Mouse (Mus musculus) left cerebral cortex, postnatal 36 days (tissue): Measurements from ENCODE around the gene Itpk1. TPM values are rescaled to one million over a fixed set of nuclear protein-coding genes. Genes with fewer than 3 reads are reported as not detected.

Source experiments
- DNase-seq, 2 experiments: peaks; one replicate each; pipeline ENCODE4 v3.0.0; 2021 to 2022; ENCODE audit warnings: low spot score in 2 of 2, mixed read lengths in 1 of 2
- intact Hi-C: fragments of 180-260 bp; cut with DNase I; formaldehyde crosslinking; loops from one replicate; pipeline ENCODE4 v1.15.1; 2025
- total RNA-seq, 2 experiments: library from RNA; stranded (reverse); gene quantifications; 2 replicates each; pipeline ENCODE4 v1.2.3; 2021

Gene Itpk1
- total RNA-seq, 2 experiments from 2014 or later, result 57.6 to 66.4 TPM

DNA sequence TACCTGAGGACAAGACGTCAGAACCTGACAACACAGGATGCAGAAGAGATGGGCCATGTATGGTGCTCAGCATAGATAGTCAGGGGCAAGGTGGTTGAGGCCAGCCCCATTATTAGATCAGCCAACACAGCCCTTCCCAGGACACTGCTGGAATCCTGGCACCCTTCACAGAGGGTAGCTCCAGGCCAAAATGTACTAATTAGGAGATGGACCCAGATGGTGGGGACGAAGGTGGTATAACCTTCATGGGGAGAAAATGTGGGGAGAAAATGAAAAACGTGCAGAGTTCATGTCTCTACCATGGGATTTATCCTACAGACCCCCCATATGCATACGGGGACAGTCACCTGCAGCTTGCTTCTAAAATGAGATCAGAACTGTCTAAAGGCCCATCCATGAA, 91.3 kb downstream of the Itpk1 start:
- intact Hi-C loops, result no loop called here
- no peak for DNase-seq

DNA sequence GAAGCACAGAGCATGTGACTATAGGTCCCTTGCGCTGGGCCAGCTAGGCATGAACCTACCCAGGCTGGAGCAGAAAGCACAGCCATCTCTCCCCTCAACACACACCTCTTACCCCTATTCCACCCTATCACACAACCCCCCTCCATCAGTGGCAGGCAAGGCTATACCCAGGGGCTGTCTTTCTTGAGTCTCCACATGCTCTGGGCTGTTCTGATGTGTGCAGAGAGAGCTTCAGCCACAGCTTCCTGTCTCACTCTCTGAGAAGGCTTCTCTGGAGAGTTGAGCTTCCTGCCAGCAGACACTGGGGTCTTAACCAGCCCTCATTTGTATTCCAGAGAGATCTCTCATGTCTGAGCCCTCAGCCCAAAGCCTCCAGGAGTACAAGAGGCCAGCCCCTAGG, 92.3 kb downstream of the Itpk1 start:
- intact Hi-C loops, result no loop called here
- no peak for DNase-seq

GRCm38 (mm10) chr12:102610927-102611326, 93.8 kb downstream of the Itpk1 start:
- no peak for DNase-seq
- intact Hi-C loops, result no loop called here

DNA sequence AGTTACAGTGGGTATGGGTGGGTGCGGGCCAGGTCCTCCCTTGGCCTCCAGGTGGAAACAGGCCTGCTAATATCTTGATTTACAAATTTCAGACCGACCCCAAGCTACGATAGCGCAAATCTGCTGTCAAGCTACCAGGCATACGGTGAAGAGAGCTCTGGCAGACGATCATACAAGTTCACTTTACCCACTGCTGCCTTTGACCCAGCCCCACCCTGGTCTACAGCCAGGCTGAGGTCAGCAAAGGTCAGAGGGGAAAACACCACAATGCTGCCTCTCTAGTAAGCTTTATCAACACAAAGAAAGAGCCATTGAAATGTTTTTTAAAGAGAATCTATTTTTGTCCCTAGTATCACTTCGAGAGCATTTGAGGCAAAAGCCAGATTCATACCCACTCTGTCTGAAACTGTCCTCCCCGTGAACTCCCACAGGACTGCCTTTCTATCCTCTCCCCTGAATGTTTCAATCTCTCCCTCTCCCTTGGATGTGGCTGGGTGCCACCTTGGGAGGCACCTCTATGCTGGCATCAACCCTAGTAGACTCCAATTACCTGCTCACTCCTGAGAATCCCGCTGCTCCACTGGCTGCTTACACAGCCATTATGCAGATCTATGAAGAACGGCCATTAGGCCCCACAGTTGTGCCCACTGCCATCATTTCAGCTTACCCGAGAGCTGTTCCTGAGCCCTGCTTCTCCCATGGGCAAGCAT, 96.8 kb downstream of the Itpk1 start:
- intact Hi-C loops, result no loop called here
- no peak for DNase-seq

DNA sequence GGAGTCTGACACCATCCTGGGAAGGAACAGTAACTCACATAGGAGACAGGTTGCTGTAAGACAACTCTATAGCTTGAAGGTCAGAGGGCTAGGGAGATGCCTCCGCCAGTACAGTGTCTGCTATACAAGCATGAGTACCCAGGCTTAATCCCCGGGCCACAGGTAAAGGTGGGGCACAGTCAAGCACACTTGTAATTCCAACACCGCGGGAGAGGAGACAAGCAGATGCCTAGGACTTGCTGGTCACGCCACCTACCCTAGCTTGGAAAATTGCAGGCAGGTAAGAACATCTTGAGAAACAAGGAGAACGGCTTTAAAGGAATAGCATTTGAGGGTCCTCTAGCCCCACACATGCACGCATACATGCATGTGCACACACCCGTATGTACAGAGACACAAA, 97.7 kb downstream of the Itpk1 start:
- intact Hi-C loops, result no loop called here
- no peak for DNase-seq

DNA sequence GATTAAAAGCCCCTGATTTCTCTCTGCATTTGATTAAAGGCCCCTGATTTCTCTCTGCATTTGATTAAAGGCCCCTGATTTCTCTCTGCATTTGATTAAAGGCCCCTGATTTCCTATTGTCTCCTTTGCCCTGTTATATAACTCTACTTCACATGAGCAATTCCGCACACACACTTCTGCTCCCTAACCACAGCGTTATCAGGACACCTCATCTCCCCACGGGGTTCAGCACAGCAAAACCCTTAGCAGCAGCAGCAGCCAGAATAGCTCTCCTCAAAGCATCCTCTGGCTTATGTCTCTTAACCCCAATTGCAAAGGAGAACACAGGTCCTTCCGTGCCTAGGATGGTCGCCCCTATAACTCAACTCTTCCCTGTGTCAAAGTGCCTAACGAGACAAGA, 99.1 kb downstream of the Itpk1 start:
- intact Hi-C loops, result no loop called here

GRCm38 (mm10) chr12:102602255-102603041, 102.3 kb downstream of the Itpk1 start:
- DNase-seq, result no peak
- intact Hi-C loops, result no loop called here

More for the DNA sequence above, 99.1 kb downstream of the Itpk1 start:
- DNase-seq, result no peak

GRCm38 (mm10) chr12:102601847-102602246, 102.9 kb downstream of the Itpk1 start:
- no peak for DNase-seq
- intact Hi-C loops, result no loop called here

DNA sequence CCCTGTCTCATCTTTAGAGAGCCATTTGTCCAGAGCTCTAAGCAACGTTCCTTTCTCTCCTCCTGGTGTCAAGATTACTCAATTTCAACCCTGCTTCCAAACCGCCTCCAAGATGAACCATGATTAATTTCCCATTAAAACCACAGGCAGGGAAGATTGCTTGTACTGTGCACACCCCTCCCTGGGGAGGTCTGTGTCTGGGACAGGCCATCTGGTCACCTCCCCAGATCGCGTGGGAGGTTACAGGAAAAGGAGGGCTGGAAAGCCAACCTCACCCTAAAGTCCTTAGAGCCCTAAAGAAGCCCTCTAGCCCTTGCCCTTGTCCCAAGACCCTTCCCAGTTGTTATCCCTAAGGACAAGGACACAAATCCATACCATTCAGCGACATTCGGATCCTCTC, 104.4 kb downstream of the Itpk1 start:
- intact Hi-C loops, result no loop called here
- DNase-seq, result no peak

GRCm38 (mm10) chr12:102599801-102600200, 104.9 kb downstream of the Itpk1 start:
- DNase-seq, result no peak
- intact Hi-C loops, result no loop called here

DNA sequence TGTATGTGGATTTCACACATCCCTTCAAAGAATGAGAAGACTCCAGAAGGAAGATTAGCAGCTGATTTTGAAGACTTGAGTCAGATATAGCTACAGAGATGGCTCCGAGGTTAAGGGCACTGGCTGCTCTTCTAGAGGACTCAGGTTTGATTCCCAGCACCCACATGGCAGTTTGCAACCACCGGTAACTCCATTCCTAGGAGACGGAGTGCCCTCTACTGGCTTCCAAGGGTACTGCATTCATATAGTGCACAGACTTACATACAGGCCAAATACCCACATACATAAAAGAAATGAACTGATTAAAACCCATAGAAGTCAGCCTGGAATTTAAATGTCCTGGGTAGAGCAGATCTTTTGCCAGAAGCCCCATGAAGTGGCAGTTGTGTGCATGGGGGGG, 106.2 kb downstream of the Itpk1 start:
- intact Hi-C loops, result no loop called here
- DNase-seq, result no peak

GRCm38 (mm10) chr12:102597466-102597865, 107.3 kb downstream of the Itpk1 start:
- DNase-seq, result no peak
- intact Hi-C loops, result no loop called here

DNA sequence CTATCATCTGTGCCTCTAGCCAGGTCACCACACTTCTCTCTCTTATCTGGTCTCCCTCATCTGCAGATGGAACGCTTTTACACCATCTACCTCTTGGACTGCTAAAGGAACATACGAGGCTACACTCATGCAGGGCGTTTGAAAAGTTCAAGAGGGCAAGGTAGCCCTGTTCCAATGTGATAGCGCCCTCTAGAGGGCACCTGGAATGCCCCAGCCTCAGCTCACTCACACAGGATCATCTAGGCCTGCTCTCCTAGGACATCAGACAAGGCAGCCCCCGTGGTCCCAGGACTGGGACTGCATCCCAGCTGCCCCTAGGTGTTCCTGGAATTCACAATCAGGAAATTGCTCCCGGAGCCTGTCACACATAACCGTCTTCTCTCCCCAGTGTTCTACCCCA, 108.3 kb downstream of the Itpk1 start:
- DNase-seq, result no peak
- intact Hi-C loops, result no loop called here

- intact Hi-C loops, result no loop called here
- DNase-seq, result no peak
Measured at GRCm38 (mm10) chr12:102594627-102595026, 110.1 kb downstream of the Itpk1 start.

- intact Hi-C loops, result no loop called here
- DNase-seq, result peak; percentile 70 to 72
Measured at GRCm38 (mm10) chr12:102593699-102594098, 111.0 kb downstream of the Itpk1 start.

GRCm38 (mm10) chr12:102590711-102591360, 113.9 kb downstream of the Itpk1 start:
- DNase-seq, result no peak
- intact Hi-C loops, result no loop called here

- no peak for DNase-seq
- intact Hi-C loops, result no loop called here
Measured at GRCm38 (mm10) chr12:102587106-102587505, 117.6 kb downstream of the Itpk1 start.

- intact Hi-C loops, result no loop called here
- no peak for DNase-seq
Measured at GRCm38 (mm10) chr12:102586286-102586881, 118.3 kb downstream of the Itpk1 start.

DNA sequence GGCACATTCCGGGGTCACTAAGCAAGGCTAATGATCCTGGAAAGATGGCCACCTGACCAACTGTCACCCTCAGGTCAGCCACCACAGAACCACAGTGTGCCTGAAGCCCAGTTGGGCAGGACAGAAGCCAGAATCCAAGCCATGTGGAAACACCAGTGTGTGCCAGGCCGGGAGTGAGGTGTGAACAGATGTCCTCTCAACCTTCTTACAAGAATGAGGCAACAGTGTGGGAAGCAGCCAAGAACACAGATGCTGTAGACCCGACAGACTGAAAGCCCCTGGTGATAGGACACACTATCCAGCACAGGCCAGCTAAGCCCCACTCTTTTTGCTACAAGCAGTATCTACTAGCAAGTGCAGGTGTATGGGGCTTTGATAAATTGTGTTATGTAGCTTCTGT, 119.3 kb downstream of the Itpk1 start:
- peak in 1 of 2 experiments; percentile 31 for DNase-seq
- intact Hi-C loops, result no loop called here

DNA sequence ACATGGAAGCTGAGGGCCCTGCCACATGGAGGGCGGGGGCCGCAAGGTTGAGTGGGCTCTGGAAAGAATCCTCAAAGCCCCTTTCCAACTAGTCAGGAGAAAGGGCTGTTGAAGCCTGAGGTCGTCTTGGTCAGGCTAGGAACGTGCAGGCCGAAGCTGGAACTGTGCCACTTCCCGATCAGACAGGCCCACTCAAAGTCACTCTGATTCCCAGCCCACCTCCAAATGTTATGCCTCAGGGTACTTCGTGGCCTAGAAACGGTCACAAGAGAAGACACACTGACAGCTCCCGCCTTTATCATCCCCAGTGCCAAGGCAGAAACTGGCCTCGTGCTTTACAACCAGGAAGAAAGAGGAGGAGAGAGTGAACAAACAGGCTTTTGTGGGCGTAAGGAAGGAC, 122.3 kb downstream of the Itpk1 start:
- DNase-seq, result no peak
- intact Hi-C loops, result no loop called here
